Comparison of ENCODE assay signal across 10 mouse cellular contexts in the genomic region with DNA sequence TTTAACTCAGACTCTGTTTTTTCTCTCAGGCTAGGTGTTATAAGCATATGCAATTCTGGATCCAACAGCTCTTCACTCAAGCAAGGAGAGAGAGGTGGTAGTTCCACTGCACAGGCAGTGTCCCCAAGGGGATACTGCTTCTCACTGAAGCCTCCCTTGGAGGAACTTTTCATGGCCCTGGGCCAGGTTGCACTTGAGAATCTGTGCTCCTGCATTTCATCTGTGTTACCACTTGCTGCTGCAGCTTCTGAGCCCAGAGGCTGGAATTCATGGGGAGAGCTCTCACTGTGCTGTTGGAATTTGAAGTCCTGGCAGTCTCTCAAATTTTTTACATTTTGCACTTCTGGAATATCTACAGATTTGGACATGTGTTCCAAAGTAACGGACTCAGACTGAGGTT.
DNase-seq lines count a peak whose midpoint lies in the region; ATAC-seq lines count a peak whose summit lies in the region.
"Had no signal": no experiment of that assay in that cellular context is flagged by ENCODE, and none has a peak within 500 bp of the region (broad histone marks: within the 10 kb centered on the region; RNA-seq: fewer than 3 reads in every experiment).

No protein-coding gene starts in this region.

- peak; percentile 47 for DNase-seq in adrenal gland, postnatal 14 days
- no peak for DNase-seq in adrenal gland, postnatal 25 days
- no peak for DNase-seq in limb, embryonic 10.5 days (ENCODE audit: low spot score)
- no peak for DNase-seq in cerebellum, postnatal 36 days
- no peak for DNase-seq in thymus, postnatal 4 days
- DNase-seq: adrenal gland, adult 8-10 months had no signal

- H3K4me3 ChIP-seq in limb, embryonic 12.5 days (replicated peaks), result peak overlapping the region; percentile 85; the same call in 1 of the 2 replicates
- H3K4me3 ChIP-seq in limb, embryonic 10.5 days, result no peak overlapping the region
- no peak overlapping the region for H3K4me3 ChIP-seq in intestine, embryonic 15.5 days (replicated peaks)
- H3K4me3 ChIP-seq in neural tube, embryonic 14.5 days (ENCODE audit: low read depth, low read length), result no peak overlapping the region
- H3K4me3 ChIP-seq: liver, embryonic 12.5 days had no signal

- WGBS in limb, embryonic 12.5 days, result 80% methylated on average over 1 of the region's 1 CpGs
- WGBS in limb, embryonic 10.5 days, result 98% methylated on average over 1 of the region's 1 CpGs
- WGBS in intestine, embryonic 15.5 days, result 50% methylated on average over 1 of the region's 1 CpGs
- WGBS in neural tube, embryonic 14.5 days, result 89% methylated on average over 1 of the region's 1 CpGs

- no peaks in the 10 kb centered on the region for H3K27me3 ChIP-seq in limb, embryonic 12.5 days
- H3K27me3 ChIP-seq in limb, embryonic 10.5 days (ENCODE audit: low read depth, poor library complexity, severe bottlenecking), result no peaks in the 10 kb centered on the region
- no peaks in the 10 kb centered on the region for H3K27me3 ChIP-seq in intestine, embryonic 15.5 days (replicated peaks)
- no peaks in the 10 kb centered on the region for H3K27me3 ChIP-seq in neural tube, embryonic 14.5 days (ENCODE audit: control insufficient read depth, insufficient read depth, low read length)

- no peak overlapping the region for H3K9ac ChIP-seq in limb, embryonic 12.5 days (replicated peaks)
- no peak overlapping the region; the same call in 1 of the 2 replicates for H3K9ac ChIP-seq in intestine, embryonic 15.5 days
- H3K9ac ChIP-seq in neural tube, embryonic 14.5 days (replicated peaks; ENCODE audit: low read depth, low read length), result no peak overlapping the region

- H3K4me2 ChIP-seq in limb, embryonic 12.5 days, result 0 out of 2 replicates have a peak overlapping the region, but pooled peaks have one; percentile 80
- H3K4me2 ChIP-seq in intestine, embryonic 15.5 days (replicated peaks), result peak overlapping the region; percentile 85
- H3K4me2 ChIP-seq in neural tube, embryonic 14.5 days (ENCODE audit: low read depth, low read length), result peak overlapping the region; percentile 8; the same call in 1 of the 2 replicates

- H3K36me3 ChIP-seq in limb, embryonic 12.5 days, result peaks cover 29% of the 10 kb centered on the region
- peaks cover 53% of the 10 kb centered on the region for H3K36me3 ChIP-seq in limb, embryonic 10.5 days
- H3K36me3 ChIP-seq in intestine, embryonic 15.5 days, result 0 out of 2 replicates have a peak, but pooled peaks cover 3% of the 10 kb centered on the region
- H3K36me3 ChIP-seq in neural tube, embryonic 14.5 days (ENCODE audit: control insufficient read depth, insufficient read depth, low read length), result no peaks in the 10 kb centered on the region

- peaks cover 78% of the 10 kb centered on the region for H3K4me1 ChIP-seq in limb, embryonic 12.5 days (replicated peaks)
- H3K4me1 ChIP-seq in limb, embryonic 10.5 days, result peaks cover 83% of the 10 kb centered on the region
- peaks cover 57% of the 10 kb centered on the region for H3K4me1 ChIP-seq in intestine, embryonic 15.5 days (replicated peaks)
- H3K4me1 ChIP-seq in neural tube, embryonic 14.5 days (ENCODE audit: control insufficient read depth, insufficient read depth, low read length), result peaks cover 61% of the 10 kb centered on the region

- no peak for ATAC-seq in limb, embryonic 12.5 days (ENCODE audit: insufficient number of reproducible peaks, insufficient read depth, low FRiP score, low TSS enrichment, low read depth)
- ATAC-seq in intestine, embryonic 15.5 days, result no peak
- no peak for ATAC-seq in neural tube, embryonic 14.5 days (ENCODE audit: low read depth)
- ATAC-seq: liver, embryonic 12.5 days had no signal

- H3K9me3 ChIP-seq in limb, embryonic 12.5 days, result no peaks in the 10 kb centered on the region
- no peaks in the 10 kb centered on the region for H3K9me3 ChIP-seq in limb, embryonic 10.5 days (replicated peaks)
- H3K9me3 ChIP-seq in intestine, embryonic 15.5 days, result no peaks in the 10 kb centered on the region
- H3K9me3 ChIP-seq in neural tube, embryonic 14.5 days (ENCODE audit: control insufficient read depth, low read length), result no peaks in the 10 kb centered on the region
- H3K9me3 ChIP-seq: liver, embryonic 12.5 days had no signal

- H3K27ac ChIP-seq in limb, embryonic 12.5 days, result no peak overlapping the region
- no peak overlapping the region for H3K27ac ChIP-seq in limb, embryonic 10.5 days
- H3K27ac ChIP-seq in intestine, embryonic 15.5 days, result 0 out of 2 replicates have a peak overlapping the region, but pooled peaks have one; percentile 39
- no peak overlapping the region for H3K27ac ChIP-seq in neural tube, embryonic 14.5 days (ENCODE audit: low read depth, low read length)
- H3K27ac ChIP-seq: liver, embryonic 12.5 days had no signal

Comparison
In these comparisons a context has a peak if more than half of its experiments do, and no peak if none do; other contexts are left out.
1. H3K4me2 ChIP-seq: peak in every context shown above with its lines; median percentile 85 in intestine, embryonic 15.5 days; 80 in limb, embryonic 12.5 days; 8 in neural tube, embryonic 14.5 days.